17 mouse cellular contexts compared by ENCODE assay signal in the genomic region with DNA sequence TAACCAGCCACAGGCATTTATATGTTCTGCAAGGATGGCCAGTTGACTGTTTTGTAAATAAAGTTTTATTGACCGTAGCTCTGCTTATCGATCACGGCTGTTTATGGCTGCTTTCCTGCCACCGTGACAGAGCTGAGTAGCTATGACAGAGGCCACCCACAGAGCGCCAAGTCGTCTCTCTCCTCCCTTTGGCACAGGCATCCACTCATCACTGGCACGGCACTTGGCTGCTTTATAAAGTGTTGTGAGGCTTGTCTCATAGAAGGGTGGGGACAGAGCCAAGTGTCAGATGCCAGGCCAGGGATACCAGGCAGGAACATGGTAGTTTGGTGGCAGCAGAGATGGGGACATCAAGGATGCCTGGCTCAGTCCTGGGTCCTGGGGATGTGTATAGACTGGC. TPM values are rescaled to one million over a fixed set of nuclear protein-coding genes. Genes with fewer than 3 reads are reported as not detected.
DNase-seq lines count a peak whose midpoint lies in the region; ATAC-seq and TF ChIP-seq lines count a peak whose summit lies in the region.
"Had no signal": no experiment of that assay in that cellular context is flagged by ENCODE, and none has a peak within 500 bp of the region (broad histone marks: within the 10 kb centered on the region; RNA-seq: fewer than 3 reads in every experiment).

No protein-coding gene starts in this region.

- no peak overlapping the region for H3K27ac ChIP-seq in forebrain, embryonic 14.5 days (ENCODE audit: low read depth, low read length)
- H3K27ac ChIP-seq in forebrain, embryonic 12.5 days = no peak overlapping the region
- no peak overlapping the region for H3K27ac ChIP-seq in kidney, adult 2 months (ENCODE audit: insufficient read depth, low read depth, low read length)
- H3K27ac ChIP-seq in kidney, embryonic 16.5 days (ENCODE audit: low read length) = no peak overlapping the region
- H3K27ac ChIP-seq in midbrain, embryonic 11.5 days (ENCODE audit: low read depth, low read length) = no peak overlapping the region
- H3K27ac ChIP-seq: embryonic facial prominence, embryonic 15.5 days; forebrain, embryonic 10.5 days; midbrain, embryonic 15.5 days had no signal

- DNase-seq in forebrain, embryonic 14.5 days (ENCODE audit: low spot score) = peak; percentile 53
- DNase-seq in kidney, adult 2 months = peak; percentile 45
- DNase-seq in Muller cell, postnatal 12 days (ENCODE audit: inconsistent ontology term) = peak; percentile 12
- DNase-seq in cerebellum, adult 9-11 months = peak; percentile 63
- no peak for DNase-seq in lung, postnatal 25 days (ENCODE audit: low spot score)
- DNase-seq in midbrain, embryonic 11.5 days (ENCODE audit: low spot score, missing footprints) = no peak
- DNase-seq: adrenal gland, postnatal 25 days; embryo, embryonic 11 days; heart, adult 11 months; liver; lung, adult 2 months; right cerebral cortex, postnatal 25 days had no signal

- H3K9me3 ChIP-seq in forebrain, embryonic 14.5 days (replicated peaks; ENCODE audit: control insufficient read depth, low read length) = no peaks in the 10 kb centered on the region
- H3K9me3 ChIP-seq in forebrain, embryonic 12.5 days = no peaks in the 10 kb centered on the region
- H3K9me3 ChIP-seq in kidney, embryonic 16.5 days (ENCODE audit: low read length) = no peaks in the 10 kb centered on the region
- H3K9me3 ChIP-seq in midbrain, embryonic 11.5 days (ENCODE audit: control insufficient read depth, low read length) = no peaks in the 10 kb centered on the region
- H3K9me3 ChIP-seq: embryonic facial prominence, embryonic 15.5 days; forebrain, embryonic 10.5 days; midbrain, embryonic 15.5 days had no signal

- H3K4me1 ChIP-seq in forebrain, embryonic 14.5 days (ENCODE audit: control insufficient read depth, insufficient read depth, low read length) = no peaks in the 10 kb centered on the region
- H3K4me1 ChIP-seq in forebrain, embryonic 12.5 days = peaks cover 2% of the 10 kb centered on the region; the same call in 1 of the 2 replicates
- peaks cover 6% of the 10 kb centered on the region; the same call in 1 of the 2 replicates for H3K4me1 ChIP-seq in kidney, adult 2 months (ENCODE audit: control insufficient read depth, insufficient read depth, low read length)
- peaks cover 9% of the 10 kb centered on the region for H3K4me1 ChIP-seq in kidney, embryonic 16.5 days (ENCODE audit: insufficient read depth, low read length)
- H3K4me1 ChIP-seq in midbrain, embryonic 11.5 days (ENCODE audit: control insufficient read depth, insufficient read depth, low read length) = no peaks in the 10 kb centered on the region
- H3K4me1 ChIP-seq: midbrain, embryonic 15.5 days had no signal

- H3K4me2 ChIP-seq in forebrain, embryonic 14.5 days (ENCODE audit: low read length) = no peak overlapping the region
- no peak overlapping the region for H3K4me2 ChIP-seq in forebrain, embryonic 12.5 days
- no peak overlapping the region for H3K4me2 ChIP-seq in kidney, embryonic 16.5 days (replicated peaks; ENCODE audit: low read depth, low read length)
- no peak overlapping the region for H3K4me2 ChIP-seq in midbrain, embryonic 11.5 days
- H3K4me2 ChIP-seq: embryonic facial prominence, embryonic 15.5 days; midbrain, embryonic 15.5 days had no signal

- TF ChIP-seq CTCF in kidney, adult 2 months (conservative IDR thresholded peaks at IDR 0.05; ENCODE audit: insufficient read depth, insufficient read length, low read depth, low read length) = no peak

- ATAC-seq in forebrain, embryonic 14.5 days = no peak
- no peak for ATAC-seq in forebrain, embryonic 12.5 days (ENCODE audit: low FRiP score)
- ATAC-seq in kidney, embryonic 16.5 days (ENCODE audit: low FRiP score, low TSS enrichment) = no peak
- no peak for ATAC-seq in midbrain, embryonic 11.5 days (ENCODE audit: low FRiP score)
- ATAC-seq: midbrain, embryonic 15.5 days had no signal

- no peak for TF ChIP-seq POLR2A in kidney, adult 2 months (IDR thresholded peaks at IDR 0.05; ENCODE audit: low read depth, low read length)

- H3K27me3 ChIP-seq in forebrain, embryonic 14.5 days (replicated peaks; ENCODE audit: control insufficient read depth, insufficient read depth, low read length) = no peaks in the 10 kb centered on the region
- H3K27me3 ChIP-seq in forebrain, embryonic 12.5 days = no peaks in the 10 kb centered on the region
- H3K27me3 ChIP-seq in kidney, adult 2 months (replicated peaks; ENCODE audit: control insufficient read depth, insufficient read depth, low read length) = no peaks in the 10 kb centered on the region
- H3K27me3 ChIP-seq in kidney, embryonic 16.5 days (ENCODE audit: insufficient read depth, low read length) = no peaks in the 10 kb centered on the region
- no peaks in the 10 kb centered on the region for H3K27me3 ChIP-seq in midbrain, embryonic 11.5 days (ENCODE audit: control insufficient read depth, insufficient read depth, low read length)
- H3K27me3 ChIP-seq: embryonic facial prominence, embryonic 15.5 days; midbrain, embryonic 15.5 days had no signal

- 69% methylated on average over 7 of the region's 7 CpGs for WGBS in forebrain, embryonic 14.5 days
- WGBS in forebrain, embryonic 12.5 days = 87% methylated on average over 7 of the region's 7 CpGs
- 57% methylated on average over 7 of the region's 7 CpGs for WGBS in kidney, adult 2 months
- WGBS in kidney, embryonic 16.5 days = 31% methylated on average over 7 of the region's 7 CpGs
- 82% methylated on average over 7 of the region's 7 CpGs for WGBS in midbrain, embryonic 11.5 days

- no peak overlapping the region for H3K9ac ChIP-seq in forebrain, embryonic 14.5 days (ENCODE audit: low read length)
- H3K9ac ChIP-seq in forebrain, embryonic 12.5 days = no peak overlapping the region
- no peak overlapping the region for H3K9ac ChIP-seq in kidney, embryonic 16.5 days (replicated peaks; ENCODE audit: low read length)
- no peak overlapping the region for H3K9ac ChIP-seq in midbrain, embryonic 11.5 days (ENCODE audit: low read length)
- H3K9ac ChIP-seq: embryonic facial prominence, embryonic 15.5 days; midbrain, embryonic 15.5 days had no signal

- no peaks in the 10 kb centered on the region for H3K36me3 ChIP-seq in forebrain, embryonic 14.5 days (ENCODE audit: control insufficient read depth, insufficient read depth, low read length)
- H3K36me3 ChIP-seq in forebrain, embryonic 12.5 days (replicated peaks) = no peaks in the 10 kb centered on the region
- no peaks in the 10 kb centered on the region for H3K36me3 ChIP-seq in kidney, adult 2 months (ENCODE audit: control insufficient read depth, insufficient read depth, low read length)
- peaks cover 4% of the 10 kb centered on the region; the same call in 1 of the 2 replicates for H3K36me3 ChIP-seq in kidney, embryonic 16.5 days (ENCODE audit: insufficient read depth, low read length)
- no peaks in the 10 kb centered on the region for H3K36me3 ChIP-seq in midbrain, embryonic 11.5 days (ENCODE audit: control insufficient read depth, insufficient read depth, low read length)
- H3K36me3 ChIP-seq: midbrain, embryonic 15.5 days had no signal

- no peak overlapping the region for H3K4me3 ChIP-seq in forebrain, embryonic 14.5 days (ENCODE audit: low read depth, low read length)
- no peak overlapping the region for H3K4me3 ChIP-seq in forebrain, embryonic 12.5 days (replicated peaks)
- H3K4me3 ChIP-seq in kidney, adult 2 months (ENCODE audit: insufficient read depth, low read depth, low read length) = no peak overlapping the region
- H3K4me3 ChIP-seq in kidney, embryonic 16.5 days (ENCODE audit: low read length) = no peak overlapping the region
- no peak overlapping the region for H3K4me3 ChIP-seq in midbrain, embryonic 11.5 days (ENCODE audit: low read depth, low read length)
- H3K4me3 ChIP-seq: embryonic facial prominence, embryonic 15.5 days; forebrain, embryonic 10.5 days; midbrain, embryonic 15.5 days had no signal

RNA-seq across cellular contexts. Expression of a gene that starts 43.5 kb away (rescaled TPM):
- polyA plus RNA-seq in forebrain, embryonic 14.5 days (2014; fragmentation: Nextera tagmentation; extraction: Ambion mirVana) = 0.57 and 1.0 TPM in 2 replicates
- polyA plus RNA-seq in forebrain, embryonic 12.5 days (2016; fragmentation: Nextera tagmentation; extraction: Ambion mirVana) = 3.7 and 4.1 TPM in 2 replicates
- 23.1 and 31.7 TPM in 2 replicates for polyA plus RNA-seq in kidney, adult 2 months (2012; rRNA removed)
- 7.3 and 7.8 TPM in 2 replicates for polyA plus RNA-seq in kidney, embryonic 16.5 days (2015; fragmentation: Nextera tagmentation; extraction: Ambion mirVana)
- polyA plus RNA-seq in midbrain, embryonic 11.5 days (2014; fragmentation: Nextera tagmentation; extraction: Ambion mirVana) = 1.9 and 2.3 TPM in 2 replicates

Comparison
In these comparisons a context has a peak if more than half of its experiments do, and no peak if none do; other contexts are left out.
1. DNase-seq: peak in forebrain, embryonic 14.5 days (single experiment), kidney, adult 2 months (single experiment), Muller cell, postnatal 12 days (single experiment) and cerebellum, adult 9-11 months (single experiment); none in lung, postnatal 25 days (single experiment) and midbrain, embryonic 11.5 days (single experiment).